Mouse (Mus musculus) embryonic facial prominence, embryonic 13.5 days (tissue): Measurements from ENCODE around the gene Zrsr1. TPM values are rescaled to one million over a fixed set of nuclear protein-coding genes. Genes with fewer than 3 reads are reported as not detected.

Source experiments
- ATAC-seq: fragments of 200-750 bp; cut with Nextera tagmentation; 2 replicates; pipeline ENCODE4 v1.8.0; 2017; ENCODE audit warnings: low read depth; ENCODE audit not compliant: insufficient number of reproducible peaks, insufficient read depth, low FRiP score, low TSS enrichment
- H3K27ac ChIP-seq: fragments of 300-500 bp; sonication (generic); 2 replicates; pipeline ENCODE4 v1.5.1; 2015; ENCODE audit warnings: moderate library complexity, mild to moderate bottlenecking, inconsistent platforms
- H3K27me3 ChIP-seq: fragments of 300-500 bp; sonication (generic); 2 replicates; pipeline ENCODE4 v1.6.1; 2015; ENCODE audit warnings: mild to moderate bottlenecking, inconsistent platforms
- H3K36me3 ChIP-seq: fragments of 300-500 bp; sonication (generic); 2 replicates; pipeline ENCODE4 v1.6.1; 2015; ENCODE audit warnings: mild to moderate bottlenecking, inconsistent platforms
- H3K4me1 ChIP-seq: fragments of 300-500 bp; sonication (generic); 2 replicates; pipeline ENCODE4 v1.6.1; 2015; ENCODE audit warnings: inconsistent platforms
- H3K4me2 ChIP-seq: fragments of 300-500 bp; sonication (generic); 2 replicates; pipeline ENCODE4 v1.6.1; 2015; ENCODE audit warnings: moderate library complexity, mild to moderate bottlenecking, inconsistent platforms
- H3K4me3 ChIP-seq: fragments of 300-500 bp; sonication (generic); 2 replicates; pipeline ENCODE4 v1.5.1; 2015; ENCODE audit warnings: mild to moderate bottlenecking, inconsistent platforms
- H3K9ac ChIP-seq: fragments of 300-500 bp; sonication (generic); 2 replicates; pipeline ENCODE4 v1.6.1; 2015; ENCODE audit warnings: mild to moderate bottlenecking, inconsistent platforms
- H3K9me3 ChIP-seq: fragments of 300-500 bp; sonication (generic); 2 replicates; pipeline ENCODE4 v1.6.1; 2016; ENCODE audit warnings: inconsistent platforms
- whole genome bisulfite sequencing: fragments of 180-500 bp; shearing (Covaris S2); methylation state at CpG from one replicate; pipeline ENCODE4 v1.1.7; 2015; ENCODE audit warnings: mixed read lengths; 5-methylcytosine and 5-hydroxymethylcytosine counted together
- polyA plus RNA-seq: library from polyadenylated mRNA; unstranded; fragments of >200 nt; fragmentation: Nextera tagmentation; extraction: Ambion mirVana; gene quantifications from 2 replicates; pipeline ENCODE4 v1.2.1, GENCODE M21; 2015

Zrsr1 gene
- polyA plus RNA-seq, 1 experiment from 2014 or later: 4.0 TPM

- no peaks in the 10 kb centered on the region for H3K27me3 ChIP-seq
- H3K4me2 ChIP-seq: no peak overlapping the region
- WGBS: 90% methylated on average over 6 of the region's 6 CpGs
- H3K4me1 ChIP-seq: no peaks in the 10 kb centered on the region
- no peak overlapping the region for H3K4me3 ChIP-seq
- no peak overlapping the region for H3K9ac ChIP-seq
- no peaks in the 10 kb centered on the region for H3K9me3 ChIP-seq
- ATAC-seq: no peak
- no peak overlapping the region for H3K27ac ChIP-seq
- H3K36me3 ChIP-seq: peaks cover 10% of the 10 kb centered on the region; the same call in 1 of the 2 replicates
These were observed 21.7 kb upstream of the Zrsr1 start for GRCm38 (mm10) chr11:22950131-22950530.

DNA sequence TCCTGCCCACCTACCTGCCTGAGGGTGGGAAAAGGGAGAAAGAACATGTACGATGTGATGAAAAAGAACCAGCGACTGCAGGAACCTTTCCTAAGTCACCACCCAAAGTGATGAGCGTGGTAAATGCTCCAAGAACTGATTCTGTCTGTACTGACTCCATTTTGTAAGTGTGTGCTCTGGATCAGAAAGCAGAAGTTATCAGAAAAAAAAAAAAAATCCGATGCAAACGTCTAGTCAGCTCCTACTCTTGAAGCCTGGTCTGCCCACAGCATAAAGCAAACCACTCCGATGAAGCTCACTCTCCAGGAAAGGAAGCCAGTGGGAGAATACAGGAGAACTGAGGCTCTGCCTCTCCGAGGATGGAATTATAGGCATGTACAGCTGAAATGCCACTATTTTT, 19.1 kb upstream of the Zrsr1 start:
- no peak overlapping the region for H3K9ac ChIP-seq
- ATAC-seq: no peak
- no peaks in the 10 kb centered on the region for H3K9me3 ChIP-seq
- peaks cover 17% of the 10 kb centered on the region for H3K36me3 ChIP-seq
- no peaks in the 10 kb centered on the region for H3K27me3 ChIP-seq
- WGBS: 86% methylated on average over 7 of the region's 7 CpGs
- H3K27ac ChIP-seq: no peak overlapping the region
- no peak overlapping the region for H3K4me3 ChIP-seq
- H3K4me2 ChIP-seq: no peak overlapping the region
- no peaks in the 10 kb centered on the region for H3K4me1 ChIP-seq

DNA sequence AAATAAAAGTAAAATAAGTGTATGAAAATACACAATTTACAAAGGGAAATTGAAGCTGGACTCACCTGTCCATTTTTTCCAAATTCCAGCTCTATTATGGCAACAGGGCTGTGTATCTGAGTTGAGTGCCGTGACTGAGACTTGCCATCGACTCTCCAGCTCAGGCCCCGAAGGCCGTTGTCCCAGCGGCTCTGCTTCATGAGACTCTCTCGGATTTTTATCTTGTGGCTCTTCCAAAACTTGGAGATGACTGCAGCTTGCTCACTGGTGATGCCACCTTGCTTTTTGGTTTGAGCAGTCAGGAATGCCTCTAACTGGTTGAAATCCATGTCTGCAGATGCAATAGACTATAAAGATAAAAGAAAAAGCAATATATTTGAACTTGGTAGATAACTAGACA, 15.5 kb upstream of the Zrsr1 start:
- no peak overlapping the region for H3K27ac ChIP-seq
- no peak for ATAC-seq
- H3K4me1 ChIP-seq: no peaks in the 10 kb centered on the region
- H3K27me3 ChIP-seq: no peaks in the 10 kb centered on the region
- no peaks in the 10 kb centered on the region for H3K9me3 ChIP-seq
- no peak overlapping the region for H3K9ac ChIP-seq
- no peak overlapping the region for H3K4me2 ChIP-seq
- WGBS: 94% methylated on average over 6 of the region's 6 CpGs
- peaks cover 13% of the 10 kb centered on the region for H3K36me3 ChIP-seq
- H3K4me3 ChIP-seq: no peak overlapping the region

DNA sequence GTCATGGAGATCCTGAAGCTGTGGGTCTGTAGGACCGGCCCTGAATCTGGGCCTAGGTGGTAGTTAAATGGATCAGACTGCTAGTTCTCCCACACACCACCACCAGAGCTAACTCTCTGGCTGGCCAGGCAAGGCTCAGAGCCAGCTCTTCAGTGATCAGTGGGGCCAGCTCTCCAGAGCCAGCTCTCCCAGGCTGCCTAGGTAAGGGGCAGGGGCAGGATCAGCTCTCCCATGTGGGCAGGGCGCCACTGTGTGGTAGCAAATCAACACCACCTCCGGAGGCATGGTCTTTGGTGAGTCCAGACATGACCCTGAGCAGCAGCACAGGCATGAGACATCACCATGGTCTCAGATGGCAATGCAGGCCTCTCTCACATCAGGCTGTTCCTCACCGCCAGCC, 15.0 kb upstream of the Zrsr1 start:
- H3K4me2 ChIP-seq: no peak overlapping the region
- H3K9ac ChIP-seq: no peak overlapping the region
- 75% methylated on average over 4 of the region's 4 CpGs for WGBS
- no peaks in the 10 kb centered on the region for H3K9me3 ChIP-seq
- H3K27ac ChIP-seq: no peak overlapping the region
- no peaks in the 10 kb centered on the region for H3K4me1 ChIP-seq
- H3K27me3 ChIP-seq: no peaks in the 10 kb centered on the region
- H3K36me3 ChIP-seq: peaks cover 13% of the 10 kb centered on the region
- H3K4me3 ChIP-seq: no peak overlapping the region
- 0 out of 2 replicates have a peak, but pooled peaks have one; percentile 56 for ATAC-seq

DNA sequence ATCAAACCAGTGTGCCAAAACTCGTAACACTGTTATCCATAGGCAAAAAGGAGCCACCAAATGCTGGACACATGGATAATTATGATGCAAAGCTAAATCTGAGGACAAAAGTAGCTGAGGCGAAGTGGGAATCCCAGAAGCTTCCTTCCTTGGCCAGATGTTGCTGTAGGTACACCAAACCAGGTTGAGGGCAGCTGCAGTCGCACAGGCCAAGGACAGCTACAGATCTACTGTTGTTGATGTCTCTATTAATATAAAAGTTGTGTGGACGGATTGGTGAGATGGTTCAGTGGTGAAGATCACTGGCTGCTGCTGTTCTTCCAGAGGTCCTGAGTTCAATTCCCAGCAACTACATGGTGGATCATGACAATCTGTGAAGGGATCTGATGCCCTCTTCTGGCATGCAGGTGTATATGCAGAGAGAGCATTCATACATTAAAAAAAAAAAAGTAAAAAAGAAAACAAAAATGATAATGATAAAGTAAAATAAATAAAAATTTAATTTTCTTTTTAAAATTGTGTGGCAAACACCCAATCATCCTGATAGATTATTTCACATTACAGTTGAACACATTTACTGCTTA, 13.9 kb upstream of the Zrsr1 start:
- ATAC-seq: no peak
- 91% methylated on average over 4 of the region's 4 CpGs for WGBS
- Histone ChIP-seq H3K4me2 (no peak overlapping the region), H3K36me3 (peaks cover 13% of the 10 kb centered on the region), H3K4me3 (no peak overlapping the region), H3K4me1 (no peaks in the 10 kb centered on the region), H3K27ac (no peak overlapping the region), H3K9ac (no peak overlapping the region), H3K9me3 (no peaks in the 10 kb centered on the region), H3K27me3 (no peaks in the 10 kb centered on the region)

DNA sequence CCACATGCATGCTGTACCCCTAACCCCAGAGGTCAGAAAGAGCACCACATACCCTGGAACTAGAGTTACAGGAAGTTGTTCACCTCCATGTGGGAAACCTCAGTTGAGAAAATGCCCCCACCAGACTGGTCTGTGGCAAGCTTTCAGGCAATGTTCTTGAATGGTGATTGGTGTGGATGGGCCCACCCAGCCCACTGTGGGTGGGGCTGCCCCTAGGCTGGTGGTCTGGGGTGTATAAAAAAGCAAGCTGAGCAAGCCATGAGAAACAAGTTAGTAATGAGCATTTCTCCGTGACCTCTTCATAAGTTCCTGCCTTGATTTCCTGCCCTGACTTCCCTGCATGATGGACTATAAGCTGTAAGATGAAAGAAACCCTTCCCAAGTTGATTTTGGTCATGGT, 9.7 kb upstream of the Zrsr1 start:
- WGBS: 75% methylated on average over 1 of the region's 1 CpGs
- no peak overlapping the region for H3K9ac ChIP-seq
- ATAC-seq: no peak

GRCm38 (mm10) chr11:22964401-22964800, 7.4 kb upstream of the Zrsr1 start:
- Histone ChIP-seq H3K36me3 (peaks cover 14% of the 10 kb centered on the region), H3K4me1 (peaks cover 7% of the 10 kb centered on the region), H3K9me3 (peaks cover 10% of the 10 kb centered on the region; the same call in 1 of the 2 replicates), H3K27ac (no peak overlapping the region), H3K4me2 (no peak overlapping the region), H3K4me3 (no peak overlapping the region), H3K27me3 (no peaks in the 10 kb centered on the region), H3K9ac (no peak overlapping the region)
- 72% methylated on average over 4 of the region's 4 CpGs for whole genome bisulfite sequencing
- no peak for ATAC-seq

More for the DNA sequence above, 9.7 kb upstream of the Zrsr1 start:
- no peak overlapping the region for H3K4me3 ChIP-seq
- peaks cover 7% of the 10 kb centered on the region for H3K4me1 ChIP-seq
- H3K4me2 ChIP-seq: no peak overlapping the region
- H3K27ac ChIP-seq: no peak overlapping the region
- peaks cover 5% of the 10 kb centered on the region; the same call in 1 of the 2 replicates for H3K9me3 ChIP-seq
- H3K27me3 ChIP-seq: no peaks in the 10 kb centered on the region
- peaks cover 6% of the 10 kb centered on the region for H3K36me3 ChIP-seq

GRCm38 (mm10) chr11:22965503-22965902, 6.3 kb upstream of the Zrsr1 start:
- no peak overlapping the region for H3K4me3 ChIP-seq
- H3K4me2 ChIP-seq: no peak overlapping the region
- H3K27me3 ChIP-seq: no peaks in the 10 kb centered on the region
- peaks cover 10% of the 10 kb centered on the region; the same call in 1 of the 2 replicates for H3K9me3 ChIP-seq
- H3K4me1 ChIP-seq: peaks cover 7% of the 10 kb centered on the region
- H3K9ac ChIP-seq: no peak overlapping the region
- no peak for ATAC-seq
- no peak overlapping the region for H3K27ac ChIP-seq
- H3K36me3 ChIP-seq: peaks cover 15% of the 10 kb centered on the region
- 57% methylated on average over 4 of the region's 4 CpGs for WGBS

- no peak for ATAC-seq
- H3K4me1 ChIP-seq: peaks cover 6% of the 10 kb centered on the region; the same call in 1 of the 2 replicates
- H3K27ac ChIP-seq: no peak overlapping the region
- peaks cover 42% of the 10 kb centered on the region for H3K9me3 ChIP-seq
- H3K4me2 ChIP-seq: no peak overlapping the region
- no peaks in the 10 kb centered on the region for H3K27me3 ChIP-seq
- H3K36me3 ChIP-seq: peaks cover 46% of the 10 kb centered on the region
- 53% methylated on average over 6 of the region's 6 CpGs for WGBS
- H3K9ac ChIP-seq: no peak overlapping the region
- H3K4me3 ChIP-seq: no peak overlapping the region
These were observed 2.3 kb upstream of the Zrsr1 start for GRCm38 (mm10) chr11:22969486-22969885.

DNA sequence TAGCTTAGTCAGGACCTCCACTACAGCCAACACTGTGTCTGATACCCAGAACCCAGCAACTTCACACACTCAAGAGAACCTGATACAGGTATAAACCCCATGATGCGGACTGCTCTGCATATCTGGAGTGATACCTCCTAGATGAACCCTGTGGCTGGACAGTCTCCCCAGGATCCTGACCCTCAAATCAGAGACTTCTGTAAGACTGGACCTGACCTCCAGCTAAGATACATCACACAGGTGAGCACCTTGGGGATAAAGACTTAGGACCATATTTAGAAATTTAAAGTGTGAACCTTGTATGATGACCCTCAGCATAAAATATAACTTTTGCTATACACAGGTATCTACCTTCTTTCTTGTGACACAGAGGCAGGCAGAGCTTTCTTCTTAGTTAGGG, 1.3 kb upstream of the Zrsr1 start:
- Histone ChIP-seq H3K36me3 (peaks cover 49% of the 10 kb centered on the region), H3K9me3 (peaks cover 42% of the 10 kb centered on the region), H3K9ac (no peak overlapping the region)

DNA sequence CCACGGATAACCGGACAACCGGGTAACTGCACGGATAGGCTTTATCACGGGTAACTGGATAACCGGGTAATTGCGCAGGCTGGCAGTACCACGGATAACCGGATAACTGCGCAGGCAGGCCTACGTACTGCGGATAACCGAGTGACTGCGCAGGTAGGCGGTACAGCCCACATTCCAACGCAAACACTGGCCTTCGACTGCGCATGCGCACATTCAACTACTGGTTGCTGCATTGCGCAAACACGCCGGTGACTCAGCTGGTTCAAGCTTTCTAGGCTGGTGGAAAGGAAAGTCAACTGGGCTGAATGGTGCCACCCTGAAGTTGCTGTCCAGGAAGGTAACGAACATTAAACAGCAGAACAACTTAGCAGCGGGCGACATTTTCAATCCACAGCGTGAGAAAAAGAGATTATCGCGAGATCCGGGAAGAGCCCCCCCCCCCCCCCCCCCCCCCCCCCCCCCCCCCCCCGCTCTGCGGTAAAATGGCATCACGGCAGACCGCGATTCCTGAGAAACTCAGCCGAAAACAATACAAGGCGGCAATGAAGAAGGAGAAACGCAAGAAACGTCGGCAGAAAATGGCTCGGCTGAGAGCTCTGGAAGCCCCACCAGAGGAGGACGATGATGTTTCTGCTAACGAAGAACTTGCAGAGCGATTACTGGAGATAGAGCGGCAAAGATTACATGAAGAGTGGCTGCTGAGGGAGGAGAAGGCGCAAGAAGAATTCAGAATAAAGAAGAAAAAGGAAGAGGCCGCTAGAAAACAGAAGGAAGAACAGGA, 1.1 kb downstream of the Zrsr1 start:
- peaks cover 17% of the 10 kb centered on the region for H3K4me1 ChIP-seq
- peak overlapping the region; percentile 60 for H3K4me3 ChIP-seq
- WGBS: 55% methylated on average over 44 of the region's 46 CpGs
- peak overlapping the region; percentile 78 for H3K27ac ChIP-seq
- H3K9me3 ChIP-seq: peaks cover 32% of the 10 kb centered on the region
- peak overlapping the region; percentile 74 for H3K9ac ChIP-seq
- no peaks in the 10 kb centered on the region for H3K27me3 ChIP-seq
- peaks cover 56% of the 10 kb centered on the region for H3K36me3 ChIP-seq
- ATAC-seq: peak; percentile 65; the same call in 1 of the 2 replicates
- peak overlapping the region; percentile 68 for H3K4me2 ChIP-seq

More for the DNA sequence above, 1.3 kb upstream of the Zrsr1 start:
- no peak overlapping the region for H3K4me3 ChIP-seq
- 96% methylated on average over 1 of the region's 1 CpGs for WGBS
- no peak overlapping the region for H3K27ac ChIP-seq
- H3K4me1 ChIP-seq: peaks cover 9% of the 10 kb centered on the region
- ATAC-seq: no peak
- H3K27me3 ChIP-seq: no peaks in the 10 kb centered on the region
- no peak overlapping the region for H3K4me2 ChIP-seq

DNA sequence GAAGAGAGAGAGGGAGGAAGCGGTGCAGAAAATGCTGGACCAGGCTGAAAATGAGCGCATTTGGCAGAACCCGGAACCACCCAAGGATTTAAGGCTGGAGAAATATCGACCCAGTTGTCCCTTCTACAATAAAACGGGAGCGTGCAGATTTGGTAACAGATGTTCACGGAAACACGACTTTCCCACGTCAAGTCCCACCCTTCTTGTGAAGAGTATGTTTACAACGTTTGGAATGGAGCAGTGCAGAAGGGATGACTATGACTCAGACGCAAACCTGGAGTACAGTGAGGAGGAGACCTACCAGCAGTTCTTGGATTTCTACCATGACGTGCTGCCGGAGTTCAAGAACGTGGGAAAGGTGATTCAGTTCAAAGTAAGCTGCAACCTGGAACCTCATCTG, 1.8 kb downstream of the Zrsr1 start:
- Histone ChIP-seq H3K9me3 (peaks cover 32% of the 10 kb centered on the region), H3K4me3 (peak overlapping the region; percentile 60), H3K4me2 (peak overlapping the region; percentile 57), H3K4me1 (peaks cover 21% of the 10 kb centered on the region), H3K27ac (peak overlapping the region; percentile 71), H3K36me3 (peaks cover 61% of the 10 kb centered on the region), H3K9ac (peak overlapping the region; percentile 71), H3K27me3 (no peaks in the 10 kb centered on the region)
- 51% methylated on average over 14 of the region's 14 CpGs for WGBS
- no peak for ATAC-seq
